In genomic region chr4:155773335-155774078, GRCm38 (mm10) we compare ENCODE assay signal across 8 mouse cellular contexts. TPM values are rescaled to one million over a fixed set of nuclear protein-coding genes. Genes with fewer than 3 reads are reported as not detected.
DNase-seq lines count a peak whose midpoint lies in the region; ATAC-seq and TF ChIP-seq lines count a peak whose summit lies in the region.

No protein-coding gene starts in this region.

- H3K4me3 ChIP-seq in kidney, embryonic 14.5 days (ENCODE audit: low read length), result peak overlapping the region; percentile 37
- no peak overlapping the region; the same call in 1 of the 2 replicates for H3K4me3 ChIP-seq in forebrain, embryonic 11.5 days (ENCODE audit: low read depth, low read length)
- peak overlapping the region; percentile 52 for H3K4me3 ChIP-seq in intestine, embryonic 16.5 days (ENCODE audit: low read length)
- peak overlapping the region; percentile 36 for H3K4me3 ChIP-seq in midbrain, postnatal 0 days (ENCODE audit: low read depth, low read length)

- no peak overlapping the region for H3K27ac ChIP-seq in kidney, embryonic 14.5 days (ENCODE audit: low read depth, low read length)
- H3K27ac ChIP-seq in forebrain, embryonic 11.5 days (ENCODE audit: low read depth, low read length), result no peak overlapping the region
- H3K27ac ChIP-seq in intestine, embryonic 16.5 days (ENCODE audit: low read length), result no peak overlapping the region; the same call in 1 of the 2 replicates
- no peak overlapping the region for H3K27ac ChIP-seq in midbrain, postnatal 0 days (ENCODE audit: low read depth, low read length)

- peak overlapping the region; percentile 45; the same call in 1 of the 2 replicates for H3K9ac ChIP-seq in kidney, embryonic 14.5 days (ENCODE audit: low read depth, low read length)
- H3K9ac ChIP-seq in forebrain, embryonic 11.5 days (ENCODE audit: low read length), result peak overlapping the region; percentile 8
- peak overlapping the region; percentile 63 for H3K9ac ChIP-seq in intestine, embryonic 16.5 days (ENCODE audit: low read depth, low read length)
- H3K9ac ChIP-seq in midbrain, postnatal 0 days (replicated peaks; ENCODE audit: low read length, poor library complexity, severe bottlenecking), result peak overlapping the region; percentile 55

- ATAC-seq in kidney, embryonic 14.5 days (ENCODE audit: low FRiP score, low TSS enrichment), result no peak
- ATAC-seq in forebrain, embryonic 11.5 days (replicated peaks; ENCODE audit: low FRiP score), result no peak
- ATAC-seq in intestine, embryonic 16.5 days, result no peak
- no peak for ATAC-seq in midbrain, postnatal 0 days (ENCODE audit: low FRiP score)
- ATAC-seq in erythroid progenitor cell, adult 5-6 weeks (replicated peaks; ENCODE audit: low FRiP score, poor library complexity, severe bottlenecking), result no peak

- peaks cover 8% of the 10 kb centered on the region; the same call in 1 of the 2 replicates for H3K27me3 ChIP-seq in kidney, embryonic 14.5 days (ENCODE audit: control insufficient read depth, insufficient read depth, low read length)
- peaks cover 9% of the 10 kb centered on the region for H3K27me3 ChIP-seq in forebrain, embryonic 11.5 days (ENCODE audit: control insufficient read depth, insufficient read depth, low read length)
- H3K27me3 ChIP-seq in intestine, embryonic 16.5 days (replicated peaks; ENCODE audit: control insufficient read depth, insufficient read depth, low read length), result peaks cover 3% of the 10 kb centered on the region; the same call in 1 of the 2 replicates
- H3K27me3 ChIP-seq in midbrain, postnatal 0 days (ENCODE audit: insufficient read depth, low read length), result no peaks in the 10 kb centered on the region

- peak overlapping the region; percentile 80 for H3K4me2 ChIP-seq in kidney, embryonic 14.5 days (replicated peaks; ENCODE audit: low read depth, low read length)
- H3K4me2 ChIP-seq in forebrain, embryonic 11.5 days (ENCODE audit: low read depth, low read length, severe bottlenecking), result peak overlapping the region; percentile 67; the same call in 1 of the 2 replicates
- H3K4me2 ChIP-seq in intestine, embryonic 16.5 days (ENCODE audit: low read depth, low read length), result peak overlapping the region; percentile 91
- H3K4me2 ChIP-seq in midbrain, postnatal 0 days (ENCODE audit: low read depth, low read length, poor library complexity, severe bottlenecking), result peak overlapping the region; percentile 76

- no peaks in the 10 kb centered on the region for H3K36me3 ChIP-seq in kidney, embryonic 14.5 days (ENCODE audit: control insufficient read depth, insufficient read depth, low read length)
- H3K36me3 ChIP-seq in forebrain, embryonic 11.5 days (ENCODE audit: control insufficient read depth, insufficient read depth, low read length), result no peaks in the 10 kb centered on the region
- H3K36me3 ChIP-seq in intestine, embryonic 16.5 days (ENCODE audit: control insufficient read depth, insufficient read depth, low read length), result no peaks in the 10 kb centered on the region
- H3K36me3 ChIP-seq in midbrain, postnatal 0 days (ENCODE audit: insufficient read depth, low read length), result no peaks in the 10 kb centered on the region

- peaks cover 16% of the 10 kb centered on the region; the same call in 1 of the 2 replicates for H3K4me1 ChIP-seq in kidney, embryonic 14.5 days (ENCODE audit: control insufficient read depth, insufficient read depth, low read length)
- H3K4me1 ChIP-seq in forebrain, embryonic 11.5 days (replicated peaks; ENCODE audit: control insufficient read depth, insufficient read depth, low read length), result peaks cover 11% of the 10 kb centered on the region; the same call in 1 of the 2 replicates
- H3K4me1 ChIP-seq in intestine, embryonic 16.5 days (ENCODE audit: control insufficient read depth, insufficient read depth, low read length), result peaks cover 60% of the 10 kb centered on the region
- peaks cover 4% of the 10 kb centered on the region; the same call in 1 of the 2 replicates for H3K4me1 ChIP-seq in midbrain, postnatal 0 days (ENCODE audit: insufficient read depth, low read length)

- WGBS in kidney, embryonic 14.5 days, result 36% methylated on average over 5 of the region's 5 CpGs
- WGBS in forebrain, embryonic 11.5 days, result 28% methylated on average over 5 of the region's 5 CpGs
- WGBS in intestine, embryonic 16.5 days, result 34% methylated on average over 5 of the region's 5 CpGs
- WGBS in midbrain, postnatal 0 days, result 40% methylated on average over 5 of the region's 5 CpGs

- DNase-seq in kidney, postnatal 14 days, result no peak
- no peak for DNase-seq in forebrain, embryonic 11.5 days (ENCODE audit: low spot score)
- DNase-seq in midbrain, postnatal 0 days (ENCODE audit: low spot score), result no peak
- no peak for DNase-seq in adrenal gland, postnatal 4 days (ENCODE audit: low spot score in 2 of 2)
- DNase-seq in adrenal gland, adult 18-20 months (ENCODE audit: low spot score in 2 of 2), result no peak

- no peaks in the 10 kb centered on the region for H3K9me3 ChIP-seq in kidney, embryonic 14.5 days (ENCODE audit: control insufficient read depth, low read length)
- no peaks in the 10 kb centered on the region for H3K9me3 ChIP-seq in forebrain, embryonic 11.5 days (ENCODE audit: control insufficient read depth, low read length)
- H3K9me3 ChIP-seq in intestine, embryonic 16.5 days (ENCODE audit: control insufficient read depth, low read length), result no peaks in the 10 kb centered on the region
- no peaks in the 10 kb centered on the region for H3K9me3 ChIP-seq in midbrain, postnatal 0 days (ENCODE audit: low read length)

- no peak for TF ChIP-seq CTCF in midbrain, postnatal 0 days (IDR thresholded peaks at IDR 0.05)

RNA-seq across cellular contexts. Expression of gene Vwa1, which starts 1.0 kb away (rescaled TPM):
- 4.1 and 4.9 TPM in 2 replicates for polyA plus RNA-seq in kidney, embryonic 14.5 days (2014; fragmentation: Nextera tagmentation; extraction: Ambion mirVana)
- polyA plus RNA-seq in forebrain, embryonic 11.5 days (2014; fragmentation: Nextera tagmentation; extraction: Ambion mirVana), result 10.0 and 10.6 TPM in 2 replicates
- polyA plus RNA-seq in intestine, embryonic 16.5 days (2015; fragmentation: Nextera tagmentation; extraction: Ambion mirVana), result 18.9 TPM in 2 replicates
- 42.1 and 42.5 TPM in 2 replicates for total RNA-seq in midbrain, postnatal 0 days (2014; rRNA removed)
- polyA plus RNA-seq in midbrain, postnatal 0 days (2015; fragmentation: Nextera tagmentation; extraction: Ambion mirVana), result 25.5 and 28.7 TPM in 2 replicates
- total RNA-seq in adrenal gland, postnatal 4 days (2021), result 1 to 10 TPM; 5.7 to 7.4 TPM
- 10 to 100 TPM in 1 of 2 experiments, 1 to 10 TPM in 1; 3.8 to 12.3 TPM for total RNA-seq in adrenal gland, adult 18-20 months (2021)
- total RNA-seq in erythroid progenitor cell, adult 5-6 weeks (2015; ENCODE audit: low replicate concordance), result not detected in 2 replicates
- 0.68 TPM in 1 of 2 replicates, not detected in the other for total RNA-seq in erythroid progenitor cell, adult 5-6 weeks (2017; ENCODE audit: low replicate concordance)

RNA-seq across cellular contexts. Expression of gene Tmem88b, which starts 12.2 kb away (rescaled TPM):
- 0.20 and 0.32 TPM in 2 replicates for polyA plus RNA-seq in kidney, embryonic 14.5 days (2014; fragmentation: Nextera tagmentation; extraction: Ambion mirVana)
- polyA plus RNA-seq in forebrain, embryonic 11.5 days (2014; fragmentation: Nextera tagmentation; extraction: Ambion mirVana), result 0.15 and 0.43 TPM in 2 replicates
- 0.89 and 1.1 TPM in 2 replicates for polyA plus RNA-seq in intestine, embryonic 16.5 days (2015; fragmentation: Nextera tagmentation; extraction: Ambion mirVana)
- 0.66 and 1.6 TPM in 2 replicates for total RNA-seq in midbrain, postnatal 0 days (2014; rRNA removed)
- 0.56 and 0.65 TPM in 2 replicates for polyA plus RNA-seq in midbrain, postnatal 0 days (2015; fragmentation: Nextera tagmentation; extraction: Ambion mirVana)
- total RNA-seq in adrenal gland, postnatal 4 days (2021), result under 1 TPM; 0.79 to 0.84 TPM
- total RNA-seq in adrenal gland, adult 18-20 months (2021), result under 1 TPM; 0.56 to 0.70 TPM
- 0.42 and 1.1 TPM in 2 replicates for total RNA-seq in erythroid progenitor cell, adult 5-6 weeks (2015; ENCODE audit: low replicate concordance)
- 0.83 and 1.3 TPM in 2 replicates for total RNA-seq in erythroid progenitor cell, adult 5-6 weeks (2017; ENCODE audit: low replicate concordance)

RNA-seq across cellular contexts. Expression of gene Atad3a, which starts 12.6 kb away (rescaled TPM):
- 85.8 and 112 TPM in 2 replicates for polyA plus RNA-seq in kidney, embryonic 14.5 days (2014; fragmentation: Nextera tagmentation; extraction: Ambion mirVana)
- polyA plus RNA-seq in forebrain, embryonic 11.5 days (2014; fragmentation: Nextera tagmentation; extraction: Ambion mirVana), result 104 and 115 TPM in 2 replicates
- 142 and 150 TPM in 2 replicates for polyA plus RNA-seq in intestine, embryonic 16.5 days (2015; fragmentation: Nextera tagmentation; extraction: Ambion mirVana)
- 52.6 and 69.1 TPM in 2 replicates for total RNA-seq in midbrain, postnatal 0 days (2014; rRNA removed)
- 65.9 and 69.9 TPM in 2 replicates for polyA plus RNA-seq in midbrain, postnatal 0 days (2015; fragmentation: Nextera tagmentation; extraction: Ambion mirVana)
- total RNA-seq in adrenal gland, postnatal 4 days (2021), result 100 to 1,000 TPM in 1 of 2 experiments, 10 to 100 TPM in 1; 99.1 to 102 TPM
- total RNA-seq in adrenal gland, adult 18-20 months (2021), result 10 to 100 TPM; 96.2 to 99.8 TPM
- total RNA-seq in erythroid progenitor cell, adult 5-6 weeks (2015; ENCODE audit: low replicate concordance), result 0.84 and 35.3 TPM in 2 replicates
- total RNA-seq in erythroid progenitor cell, adult 5-6 weeks (2017; ENCODE audit: low replicate concordance), result 3.3 and 5.1 TPM in 2 replicates

RNA-seq across cellular contexts. Expression of gene Ankrd65, which starts 16.7 kb away (rescaled TPM):
- 0.40 and 0.43 TPM in 2 replicates for polyA plus RNA-seq in kidney, embryonic 14.5 days (2014; fragmentation: Nextera tagmentation; extraction: Ambion mirVana)
- not detected in 2 replicates for polyA plus RNA-seq in forebrain, embryonic 11.5 days (2014; fragmentation: Nextera tagmentation; extraction: Ambion mirVana)
- polyA plus RNA-seq in intestine, embryonic 16.5 days (2015; fragmentation: Nextera tagmentation; extraction: Ambion mirVana), result not detected in 2 replicates
- not detected in 2 replicates for total RNA-seq in midbrain, postnatal 0 days (2014; rRNA removed)
- polyA plus RNA-seq in midbrain, postnatal 0 days (2015; fragmentation: Nextera tagmentation; extraction: Ambion mirVana), result not detected in 2 replicates
- total RNA-seq in adrenal gland, postnatal 4 days (2021), result not detected
- total RNA-seq in adrenal gland, adult 18-20 months (2021), result not detected
- total RNA-seq in erythroid progenitor cell, adult 5-6 weeks (2015; ENCODE audit: low replicate concordance), result not detected in 2 replicates
- 1.0 and 9.8 TPM in 2 replicates for total RNA-seq in erythroid progenitor cell, adult 5-6 weeks (2017; ENCODE audit: low replicate concordance)

RNA-seq across cellular contexts. Expression of gene Mrpl20, which starts 29.2 kb away (rescaled TPM):
- 226 and 291 TPM in 2 replicates for polyA plus RNA-seq in kidney, embryonic 14.5 days (2014; fragmentation: Nextera tagmentation; extraction: Ambion mirVana)
- 203 and 223 TPM in 2 replicates for polyA plus RNA-seq in forebrain, embryonic 11.5 days (2014; fragmentation: Nextera tagmentation; extraction: Ambion mirVana)
- polyA plus RNA-seq in intestine, embryonic 16.5 days (2015; fragmentation: Nextera tagmentation; extraction: Ambion mirVana), result 210 and 226 TPM in 2 replicates
- total RNA-seq in midbrain, postnatal 0 days (2014; rRNA removed), result 111 and 123 TPM in 2 replicates
- 279 and 316 TPM in 2 replicates for polyA plus RNA-seq in midbrain, postnatal 0 days (2015; fragmentation: Nextera tagmentation; extraction: Ambion mirVana)
- total RNA-seq in adrenal gland, postnatal 4 days (2021), result 100 to 1,000 TPM; 110 to 122 TPM
- 100 to 1,000 TPM; 143 to 148 TPM for total RNA-seq in adrenal gland, adult 18-20 months (2021)
- total RNA-seq in erythroid progenitor cell, adult 5-6 weeks (2015; ENCODE audit: low replicate concordance), result 127 and 129 TPM in 2 replicates
- 30.7 and 31.2 TPM in 2 replicates for total RNA-seq in erythroid progenitor cell, adult 5-6 weeks (2017; ENCODE audit: low replicate concordance)

Comparison
In these comparisons a context has a peak if more than half of its experiments do, and no peak if none do; other contexts are left out.
1. H3K9ac ChIP-seq: peak in every context shown above with its lines; median percentile 63 in intestine, embryonic 16.5 days; 55 in midbrain, postnatal 0 days; 45 in kidney, embryonic 14.5 days; 8 in forebrain, embryonic 11.5 days.